Mouse (Mus musculus): ENCODE measurements at regions not wholly inside any gene's neighbourhood (a gene's known extent, or its start where the extent isn't known, plus 50 kb on each side); places are given as distances from the start of the nearest gene placed in this dataset.
A peak's percentile ranks its signal among the peaks of the same experiment; 100 is the strongest.

DNA sequence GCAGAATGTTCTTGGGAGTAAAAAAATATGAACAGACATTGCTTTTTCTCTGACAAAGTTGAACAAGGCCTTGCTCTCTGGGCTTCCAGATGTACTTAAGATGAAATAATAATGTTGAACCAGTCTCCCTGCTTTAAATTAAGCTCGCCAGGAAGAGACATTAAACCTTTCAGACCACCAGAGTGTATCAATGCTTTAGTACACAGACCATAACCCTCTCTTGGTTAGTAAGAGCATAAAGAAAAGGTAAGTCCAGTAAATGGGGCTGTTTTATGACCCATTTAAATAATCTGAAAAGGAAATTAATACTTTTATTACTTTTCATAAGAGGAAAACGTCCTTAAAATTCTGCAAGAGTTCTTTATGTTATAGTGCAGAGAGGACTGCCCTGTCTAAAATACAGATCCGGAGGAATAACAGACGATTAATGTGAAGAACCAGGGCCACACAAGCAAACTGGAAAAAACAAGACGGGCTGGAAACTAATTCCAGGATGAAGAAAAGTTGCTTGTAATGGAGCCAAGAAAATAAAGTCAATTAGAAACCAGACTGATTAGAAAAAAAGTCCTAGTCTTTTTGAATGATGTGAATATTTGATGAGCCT is 74.4 kb downstream of the Mettl11b start:
- Histone ChIP-seq H3K4me1 (no peaks in the 10 kb centered on the region), H3K27ac (no peak overlapping the region), H3K27me3 (no peaks in the 10 kb centered on the region), H3K4me2 (no peak overlapping the region), H3K9ac (no peak overlapping the region), H3K4me3 (no peak overlapping the region), H3K36me3 (ENCODE audit: poor library complexity, severe bottlenecking) (no peaks in the 10 kb centered on the region), H3K9me3 (replicated peaks) (no peaks in the 10 kb centered on the region)
- 80% methylated on average over 5 of the region's 5 CpGs for WGBS
- no peak for ATAC-seq

GRCm38 (mm10) chr1:163642091-163642490 is 82.9 kb downstream of the Mettl11b start:
- H3K9ac ChIP-seq = no peak overlapping the region
- H3K4me3 ChIP-seq = no peak overlapping the region
- no peaks in the 10 kb centered on the region for H3K36me3 ChIP-seq (ENCODE audit: poor library complexity, severe bottlenecking)
- WGBS = 94% methylated on average over 1 of the region's 1 CpGs
- H3K4me2 ChIP-seq = no peak overlapping the region
- peaks cover 14% of the 10 kb centered on the region for H3K4me1 ChIP-seq
- no peaks in the 10 kb centered on the region for H3K9me3 ChIP-seq (replicated peaks)
- H3K27me3 ChIP-seq = no peaks in the 10 kb centered on the region
- no peak for ATAC-seq
- H3K27ac ChIP-seq = no peak overlapping the region

DNA sequence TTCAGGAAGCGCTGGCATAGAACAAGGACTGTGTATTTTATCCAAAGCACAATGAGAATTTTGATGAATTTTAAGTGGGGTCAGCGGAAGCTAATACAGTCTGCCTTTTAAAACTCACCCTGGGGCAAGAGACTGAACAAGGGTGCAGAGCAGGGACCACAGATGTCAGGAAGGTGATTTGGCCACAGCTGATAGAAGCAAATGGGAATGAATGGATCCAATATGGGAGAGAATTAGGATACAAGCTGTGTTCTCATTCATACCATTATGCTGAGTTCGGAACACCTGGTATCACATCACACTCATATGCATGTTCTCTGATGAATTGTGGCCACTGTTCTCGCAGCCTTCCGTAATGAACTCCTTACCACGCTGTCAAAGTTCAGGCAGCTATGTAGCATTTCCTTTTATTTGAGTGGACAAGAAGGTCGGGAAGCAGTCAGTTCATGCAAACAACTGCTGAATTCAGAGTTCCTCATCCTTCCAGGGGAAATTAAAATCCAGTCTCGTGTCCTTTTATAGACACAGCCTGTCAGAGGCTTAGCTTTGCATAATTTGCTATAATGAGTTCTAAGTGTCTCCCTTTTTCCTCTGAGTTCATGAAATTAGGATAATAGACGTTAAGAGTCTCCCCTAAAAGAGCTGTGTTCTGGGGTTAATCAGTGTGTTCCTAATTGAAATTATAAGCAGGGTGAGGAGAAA is 84.4 kb downstream of the Mettl11b start:
- Histone ChIP-seq H3K36me3 (ENCODE audit: poor library complexity, severe bottlenecking) (no peaks in the 10 kb centered on the region), H3K9me3 (replicated peaks) (no peaks in the 10 kb centered on the region), H3K4me2 (no peak overlapping the region; the same call in 1 of the 2 replicates), H3K27ac (no peak overlapping the region), H3K4me3 (no peak overlapping the region), H3K27me3 (no peaks in the 10 kb centered on the region), H3K4me1 (peaks cover 14% of the 10 kb centered on the region), H3K9ac (no peak overlapping the region)
- peak; percentile 75 for ATAC-seq
- 32% methylated on average over 9 of the region's 9 CpGs for WGBS

- H3K4me1 ChIP-seq = no peaks in the 10 kb centered on the region
- no peak for ATAC-seq
- no peaks in the 10 kb centered on the region for H3K27me3 ChIP-seq
- no peak overlapping the region for H3K27ac ChIP-seq
- no peak overlapping the region for H3K4me3 ChIP-seq
- 84% methylated on average over 5 of the region's 5 CpGs for WGBS
- H3K4me2 ChIP-seq = no peak overlapping the region
- no peaks in the 10 kb centered on the region for H3K36me3 ChIP-seq (ENCODE audit: poor library complexity, severe bottlenecking)
- no peaks in the 10 kb centered on the region for H3K9me3 ChIP-seq (replicated peaks)
- no peak overlapping the region for H3K9ac ChIP-seq
Observed at GRCm38 (mm10) chr1:163630291-163630812, 94.7 kb downstream of the Mettl11b start.

GRCm38 (mm10) chr1:163624887-163625286 is 100.1 kb downstream of the Mettl11b start:
- H3K4me3 ChIP-seq = no peak overlapping the region

GRCm38 (mm10) chr1:163621293-163621692 is 103.7 kb downstream of the Mettl11b start:
- H3K27ac ChIP-seq = no peak overlapping the region
- H3K4me2 ChIP-seq = no peak overlapping the region
- no peak for ATAC-seq
- no peak overlapping the region for H3K9ac ChIP-seq
- H3K9me3 ChIP-seq (replicated peaks) = no peaks in the 10 kb centered on the region
- no peak overlapping the region for H3K4me3 ChIP-seq
- H3K4me1 ChIP-seq = no peaks in the 10 kb centered on the region
- H3K27me3 ChIP-seq = no peaks in the 10 kb centered on the region
- 88% methylated on average over 3 of the region's 3 CpGs for WGBS
- no peaks in the 10 kb centered on the region for H3K36me3 ChIP-seq (ENCODE audit: poor library complexity, severe bottlenecking)

More at GRCm38 (mm10) chr1:163624887-163625286, 100.1 kb downstream of the Mettl11b start:
- H3K4me1 ChIP-seq = no peaks in the 10 kb centered on the region
- H3K27me3 ChIP-seq = no peaks in the 10 kb centered on the region
- H3K27ac ChIP-seq = no peak overlapping the region
- ATAC-seq = no peak
- no peaks in the 10 kb centered on the region for H3K9me3 ChIP-seq (replicated peaks)
- H3K36me3 ChIP-seq (ENCODE audit: poor library complexity, severe bottlenecking) = no peaks in the 10 kb centered on the region
- no peak overlapping the region for H3K9ac ChIP-seq
- 94% methylated on average over 4 of the region's 4 CpGs for WGBS
- no peak overlapping the region for H3K4me2 ChIP-seq

DNA sequence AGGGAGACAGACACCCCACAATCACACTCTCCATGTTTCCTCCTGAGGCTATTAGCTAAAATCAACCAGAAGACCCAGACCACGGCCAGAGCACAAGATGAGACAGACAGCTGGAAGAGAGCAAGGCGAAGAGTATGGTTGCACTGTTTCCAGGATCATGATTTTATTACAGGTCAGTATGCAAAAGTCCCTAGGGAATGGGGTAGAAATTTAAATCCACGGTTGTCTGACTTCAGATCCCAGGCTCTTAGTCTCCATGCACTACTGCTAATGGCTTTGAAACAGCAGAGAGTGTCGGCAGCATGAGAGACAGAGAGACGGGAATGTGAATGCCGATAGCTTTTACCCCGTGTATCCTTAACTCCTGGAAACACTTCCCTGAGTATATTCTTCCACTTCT is 105.2 kb downstream of the Mettl11b start:
- no peak for ATAC-seq
- no peaks in the 10 kb centered on the region for H3K36me3 ChIP-seq (ENCODE audit: poor library complexity, severe bottlenecking)
- no peaks in the 10 kb centered on the region for H3K4me1 ChIP-seq
- no peak overlapping the region for H3K4me2 ChIP-seq
- WGBS = 85% methylated on average over 7 of the region's 7 CpGs
- H3K4me3 ChIP-seq = no peak overlapping the region
- H3K27ac ChIP-seq = no peak overlapping the region
- no peak overlapping the region for H3K9ac ChIP-seq
- H3K9me3 ChIP-seq (replicated peaks) = no peaks in the 10 kb centered on the region
- no peaks in the 10 kb centered on the region for H3K27me3 ChIP-seq

DNA sequence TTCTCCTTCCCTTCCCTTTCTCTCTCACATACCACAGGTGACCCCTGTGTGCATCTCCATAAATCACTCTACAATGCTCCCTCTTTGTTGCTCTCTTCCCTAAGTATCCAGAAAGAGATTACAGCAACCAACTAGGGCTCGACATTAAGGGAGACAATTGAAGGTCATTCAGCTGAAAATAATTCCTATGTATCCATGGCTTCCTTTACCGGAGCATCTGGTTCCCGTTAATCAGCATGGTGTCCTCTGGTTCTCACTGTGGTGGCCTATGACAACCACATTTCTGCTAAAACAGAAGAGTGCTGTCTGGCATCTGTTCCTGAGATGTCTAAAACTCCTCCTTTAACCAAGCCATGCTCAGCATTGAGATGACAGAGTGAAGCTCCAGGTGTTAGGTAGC is 106.9 kb downstream of the Mettl11b start:
- Histone ChIP-seq H3K27me3 (no peaks in the 10 kb centered on the region), H3K9ac (no peak overlapping the region), H3K4me3 (no peak overlapping the region), H3K27ac (no peak overlapping the region), H3K36me3 (ENCODE audit: poor library complexity, severe bottlenecking) (no peaks in the 10 kb centered on the region), H3K9me3 (replicated peaks) (no peaks in the 10 kb centered on the region), H3K4me1 (no peaks in the 10 kb centered on the region), H3K4me2 (no peak overlapping the region)
- no peak for ATAC-seq
- WGBS = 12% methylated on average over 3 of the region's 3 CpGs

- Histone ChIP-seq H3K27ac (no peak overlapping the region), H3K4me3 (no peak overlapping the region), H3K9ac (no peak overlapping the region), H3K4me1 (no peaks in the 10 kb centered on the region), H3K36me3 (ENCODE audit: poor library complexity, severe bottlenecking) (no peaks in the 10 kb centered on the region), H3K27me3 (no peaks in the 10 kb centered on the region), H3K4me2 (no peak overlapping the region), H3K9me3 (replicated peaks) (no peaks in the 10 kb centered on the region)
- no peak for ATAC-seq
- WGBS = 57% methylated on average over 3 of the region's 3 CpGs
Observed at GRCm38 (mm10) chr1:163616596-163616995, 108.4 kb downstream of the Mettl11b start.

- no peaks in the 10 kb centered on the region for H3K36me3 ChIP-seq (ENCODE audit: poor library complexity, severe bottlenecking)
- 91% methylated on average over 1 of the region's 1 CpGs for WGBS
- ATAC-seq = no peak
- H3K4me3 ChIP-seq = no peak overlapping the region
- H3K4me1 ChIP-seq = no peaks in the 10 kb centered on the region
- no peak overlapping the region for H3K4me2 ChIP-seq
- no peak overlapping the region for H3K9ac ChIP-seq
- H3K27ac ChIP-seq = no peak overlapping the region
- no peaks in the 10 kb centered on the region for H3K9me3 ChIP-seq (replicated peaks)
- H3K27me3 ChIP-seq = no peaks in the 10 kb centered on the region
Observed at GRCm38 (mm10) chr1:163608429-163608828, 116.6 kb downstream of the Mettl11b start.

- no peaks in the 10 kb centered on the region for H3K9me3 ChIP-seq (replicated peaks)
- no peak overlapping the region for H3K27ac ChIP-seq
- no peaks in the 10 kb centered on the region for H3K4me1 ChIP-seq
- no peaks in the 10 kb centered on the region for H3K27me3 ChIP-seq
- no peak overlapping the region for H3K4me2 ChIP-seq
- 80% methylated on average over 5 of the region's 5 CpGs for WGBS
- no peak for ATAC-seq
- H3K36me3 ChIP-seq (ENCODE audit: poor library complexity, severe bottlenecking) = no peaks in the 10 kb centered on the region
- no peak overlapping the region for H3K9ac ChIP-seq
- no peak overlapping the region for H3K4me3 ChIP-seq
Observed at GRCm38 (mm10) chr1:163607701-163608100, 117.3 kb downstream of the Mettl11b start.

- no peak overlapping the region for H3K4me2 ChIP-seq
- 77% methylated on average over 7 of the region's 7 CpGs for WGBS
- no peak for ATAC-seq
- H3K4me1 ChIP-seq = no peaks in the 10 kb centered on the region
- H3K36me3 ChIP-seq (ENCODE audit: poor library complexity, severe bottlenecking) = no peaks in the 10 kb centered on the region
- H3K27me3 ChIP-seq = no peaks in the 10 kb centered on the region
- no peak overlapping the region for H3K4me3 ChIP-seq
- H3K27ac ChIP-seq = no peak overlapping the region
- H3K9me3 ChIP-seq (replicated peaks) = no peaks in the 10 kb centered on the region
- no peak overlapping the region for H3K9ac ChIP-seq
Observed at GRCm38 (mm10) chr1:163599926-163600890, 124.8 kb downstream of the Mettl11b start.
